Mouse (Mus musculus) common myeloid progenitor, adult 5-6 weeks (primary cell): Measurements from ENCODE around the gene Cs. TPM values are rescaled to one million over a fixed set of nuclear protein-coding genes. Genes with fewer than 3 reads are reported as not detected.
A peak's percentile ranks its signal among the peaks of the same experiment; 100 is the strongest.
"Not testable (repeated sequence)": the region's sequence is repeated elsewhere in the genome, so short reads cannot be mapped to it uniquely, and the experiment has no call there.

Experiments used
- ATAC-seq: replicated peaks from 2 replicates; pipeline ENCODE4 v1.8.0; 2016; ENCODE audit warnings: low read depth, mild to moderate bottlenecking, moderate TSS enrichment, inconsistent platforms; ENCODE audit not compliant: poor library complexity, severe bottlenecking
- total RNA-seq: library from RNA; stranded (forward); fragments of 200-1000, 187-1606 nt; gene quantifications from 2 replicates; pipeline ENCODE4 v1.2.3, GENCODE M21; 2017

The Cs gene
- 100 and 116 TPM in 2 replicates for total RNA-seq

DNA sequence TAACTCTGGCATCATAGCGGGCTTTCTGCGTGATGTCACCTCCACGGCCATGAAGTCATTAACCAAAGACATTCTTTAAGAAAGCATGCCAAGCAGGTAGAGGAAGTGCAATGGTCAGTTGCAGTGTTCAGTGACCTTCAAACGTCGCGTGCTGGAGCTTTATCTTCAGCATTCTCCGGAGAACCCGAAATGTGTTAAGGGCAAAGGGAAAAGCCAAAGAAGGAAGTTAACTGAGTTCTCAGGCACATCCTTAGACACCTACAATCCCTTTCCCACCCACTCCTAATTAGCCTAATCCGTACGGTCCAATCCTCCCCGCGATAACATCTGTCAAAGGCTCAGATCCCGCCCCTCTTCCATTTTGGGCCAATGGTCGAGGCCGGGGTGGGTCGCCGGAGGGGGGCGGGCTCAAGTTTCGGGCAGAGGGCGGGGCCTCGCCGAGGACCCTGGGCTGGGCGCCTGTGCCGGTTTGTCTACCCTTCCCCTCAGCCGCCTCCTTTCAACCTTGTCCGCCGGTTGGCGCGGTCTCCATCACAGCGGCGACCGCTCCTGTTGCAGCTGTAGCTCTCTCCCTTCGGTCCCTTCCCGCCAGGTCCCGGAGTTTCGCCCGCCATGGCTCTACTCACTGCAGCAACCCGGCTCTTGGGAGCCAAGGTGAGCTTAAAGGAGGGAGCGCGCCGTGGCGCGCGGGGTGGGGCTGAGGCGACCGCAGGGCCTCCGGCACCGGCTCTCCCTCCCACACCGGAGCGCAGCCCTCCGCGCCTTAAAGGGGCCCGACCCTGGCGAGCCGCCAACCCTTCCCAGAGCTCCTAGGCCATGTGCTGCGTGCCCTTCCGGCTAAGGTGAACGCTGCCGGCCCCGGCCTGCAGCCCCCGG, at the start of gene Cs:
Gene Cs (plus strand): TSS at position 429 of the 876 bp plus-strand sequence.
- peak; percentile 89 for ATAC-seq

DNA sequence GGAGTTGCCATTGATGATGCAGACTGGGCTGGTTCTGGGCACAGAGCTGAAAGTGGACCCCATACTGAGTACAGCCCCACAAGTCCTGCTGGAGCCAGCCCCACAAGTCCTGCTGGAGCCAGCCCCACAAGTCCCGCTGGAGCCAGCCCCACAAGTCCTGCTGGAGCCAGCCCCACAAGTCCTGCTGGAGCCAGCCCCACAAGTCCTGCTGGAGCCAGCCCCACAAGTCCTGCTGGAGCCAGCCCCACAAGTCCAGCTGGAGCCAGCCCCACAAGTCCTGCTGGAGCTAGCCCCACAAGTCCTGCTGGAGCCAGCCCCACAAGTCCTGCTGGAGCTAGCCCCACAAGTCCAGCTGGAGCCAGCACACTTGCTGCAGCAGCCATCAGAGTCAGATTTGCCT, 46.9 kb upstream of the Cs start:
- not testable (repeated sequence) for ATAC-seq

DNA sequence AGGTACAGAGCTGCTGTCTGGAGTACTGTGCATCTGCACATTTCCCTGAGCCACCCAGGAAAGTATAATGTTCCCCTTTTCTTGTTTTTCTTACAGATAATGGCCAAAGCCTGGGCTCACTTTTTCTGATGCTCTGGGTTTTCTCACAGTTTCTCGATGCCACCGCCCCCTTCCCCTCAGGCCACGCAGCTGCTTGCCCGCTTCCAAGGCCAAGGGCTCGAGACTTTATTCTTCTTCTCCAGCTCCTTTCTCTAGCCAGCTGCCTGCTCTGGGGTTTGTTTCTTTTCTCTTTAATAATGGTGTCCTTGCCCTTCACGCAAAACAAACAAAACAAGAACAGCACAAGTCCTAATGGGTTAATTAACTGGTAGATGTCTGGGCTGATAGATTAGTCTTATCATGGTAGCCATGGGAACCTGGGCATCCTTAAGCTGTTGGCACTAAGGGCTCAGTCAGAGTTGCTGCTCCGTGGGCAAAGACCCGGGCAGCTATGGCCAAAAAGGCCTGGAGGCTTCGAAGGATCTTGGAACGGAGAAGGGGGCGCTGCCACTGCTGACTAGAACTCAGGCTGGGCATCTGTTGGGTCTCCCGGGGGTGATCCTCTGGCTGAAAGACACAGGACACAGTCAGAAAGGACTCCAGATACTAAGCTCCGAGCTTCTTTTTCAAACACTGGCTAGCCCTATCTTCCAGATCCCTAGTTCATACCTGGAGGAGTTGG, 41.0 kb upstream of the Cs start:
- ATAC-seq, result no peak

DNA sequence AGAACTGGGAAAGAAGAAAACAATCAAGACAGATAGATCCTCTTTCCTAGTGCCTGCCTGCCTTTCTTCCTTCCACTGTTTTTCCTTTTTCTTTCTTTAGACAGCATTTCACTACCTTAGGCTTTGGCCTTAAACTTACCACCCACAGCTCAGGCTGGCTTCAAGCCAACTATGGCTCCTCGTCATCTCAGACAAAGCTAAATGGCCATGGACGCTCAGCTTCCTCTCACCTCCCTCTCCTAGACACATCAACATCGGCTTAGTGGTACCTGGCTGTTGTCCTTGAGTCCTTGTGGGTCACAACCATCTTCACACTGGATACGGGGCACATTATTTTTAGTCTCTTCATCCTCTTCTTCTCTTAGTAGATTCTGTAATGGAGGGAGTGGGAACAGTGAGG, 40.3 kb upstream of the Cs start:
- ATAC-seq, result no peak

DNA sequence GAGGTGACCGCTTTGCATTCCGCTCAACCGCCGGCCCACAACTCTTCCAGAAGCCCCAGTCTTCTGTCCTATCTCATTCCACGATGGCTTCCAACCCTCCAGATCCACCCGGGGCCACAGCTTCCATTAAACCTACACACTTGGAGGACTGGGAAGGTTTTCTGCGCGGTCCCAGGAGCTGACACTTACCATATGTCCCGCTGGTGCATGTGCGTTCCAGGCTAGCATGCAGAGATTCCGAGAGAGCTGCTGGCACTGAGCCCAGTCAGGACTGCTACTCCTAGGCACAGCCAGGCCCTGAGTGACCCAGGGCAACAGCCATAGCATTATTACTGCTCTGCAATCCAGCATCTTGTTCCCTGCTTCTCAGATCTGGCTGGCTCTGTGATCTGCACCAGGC, 39.9 kb upstream of the Cs start:
- ATAC-seq, result no peak

DNA sequence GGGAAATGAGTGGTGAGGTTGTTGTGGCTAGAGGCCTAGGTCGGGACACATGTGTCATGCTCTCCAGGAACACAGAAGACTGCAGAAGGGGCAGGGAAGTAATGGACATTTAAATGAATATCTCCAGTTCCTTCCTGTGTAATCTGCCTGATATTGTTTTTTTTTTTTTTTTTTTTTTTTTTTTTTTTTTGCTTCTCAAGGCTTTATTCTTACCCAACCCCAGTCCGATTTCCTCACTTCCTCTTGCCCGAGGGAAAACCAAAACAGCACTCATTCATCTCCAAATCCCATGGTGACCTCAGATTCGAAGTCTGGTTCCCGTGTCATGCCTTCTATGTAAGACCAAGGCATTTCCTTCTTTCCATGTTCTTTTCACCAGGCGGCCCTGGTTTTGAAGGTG, 39.3 kb upstream of the Cs start:
- peak; percentile 29; the same call in 1 of the 2 replicates for ATAC-seq

DNA sequence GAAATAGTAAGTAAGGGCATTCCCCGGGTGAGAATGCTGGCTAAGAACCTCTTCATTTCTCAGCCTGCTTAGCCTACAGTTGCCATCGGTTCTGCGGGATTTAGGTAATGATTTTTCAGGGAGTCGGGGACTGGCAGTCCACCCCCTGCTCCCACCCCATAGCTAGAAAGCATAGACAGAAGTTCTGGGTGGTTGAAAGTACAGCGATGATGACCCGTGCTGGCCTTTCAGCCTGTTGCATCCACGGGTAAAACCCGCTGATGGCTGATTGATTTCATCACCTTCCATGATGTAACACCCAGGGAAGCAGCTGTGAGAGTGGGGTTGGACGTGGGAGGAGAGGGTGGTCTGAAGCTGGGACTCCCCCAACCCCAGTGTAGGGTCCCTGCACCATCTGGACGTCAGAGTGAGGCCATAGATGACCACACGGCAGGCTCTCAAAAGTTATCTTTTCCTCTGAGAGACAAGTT, 38.8 kb upstream of the Cs start, which contains the start of gene Il23a:
Gene Il23a (minus strand): TSS at position 51 of the 470 bp plus-strand sequence.
- no peak for ATAC-seq

DNA sequence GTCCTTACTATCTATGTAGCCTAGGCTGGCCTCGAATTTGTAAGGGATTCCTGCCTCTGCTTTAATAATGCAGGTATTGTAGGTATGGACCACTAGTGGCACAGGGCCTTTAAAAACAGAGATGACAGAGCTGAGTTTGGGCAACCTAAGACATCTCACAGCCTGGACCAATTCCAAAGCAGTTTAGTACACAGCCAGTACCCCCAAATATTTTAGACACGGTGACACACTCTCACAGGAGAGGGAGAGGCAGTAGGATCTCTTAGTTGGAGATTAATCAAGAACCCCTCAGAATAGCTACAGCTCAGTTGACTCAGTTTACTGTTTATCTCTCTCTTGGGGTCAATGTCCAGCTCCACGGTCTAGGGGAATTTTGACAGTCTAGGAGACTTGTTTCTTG, 35.2 kb upstream of the Cs start:
- no peak for ATAC-seq

DNA sequence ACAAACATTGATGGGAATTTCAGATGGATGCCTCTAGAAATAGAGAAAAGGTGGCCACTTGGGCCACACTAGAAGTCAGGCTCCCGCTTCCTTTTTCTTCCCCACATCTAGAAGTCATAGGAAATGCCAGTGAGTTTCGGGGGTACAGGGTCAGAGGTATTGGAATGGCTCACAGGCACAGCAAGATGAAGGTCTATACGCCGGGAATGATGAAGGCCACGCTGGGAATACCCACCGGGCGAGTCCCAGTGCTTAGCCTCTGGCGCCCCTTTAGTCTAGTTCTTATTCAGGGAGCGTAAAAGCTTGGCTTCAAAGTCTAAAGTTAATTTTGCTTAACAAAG, 34.8 kb upstream of the Cs start:
- peak; percentile 5 for ATAC-seq

DNA sequence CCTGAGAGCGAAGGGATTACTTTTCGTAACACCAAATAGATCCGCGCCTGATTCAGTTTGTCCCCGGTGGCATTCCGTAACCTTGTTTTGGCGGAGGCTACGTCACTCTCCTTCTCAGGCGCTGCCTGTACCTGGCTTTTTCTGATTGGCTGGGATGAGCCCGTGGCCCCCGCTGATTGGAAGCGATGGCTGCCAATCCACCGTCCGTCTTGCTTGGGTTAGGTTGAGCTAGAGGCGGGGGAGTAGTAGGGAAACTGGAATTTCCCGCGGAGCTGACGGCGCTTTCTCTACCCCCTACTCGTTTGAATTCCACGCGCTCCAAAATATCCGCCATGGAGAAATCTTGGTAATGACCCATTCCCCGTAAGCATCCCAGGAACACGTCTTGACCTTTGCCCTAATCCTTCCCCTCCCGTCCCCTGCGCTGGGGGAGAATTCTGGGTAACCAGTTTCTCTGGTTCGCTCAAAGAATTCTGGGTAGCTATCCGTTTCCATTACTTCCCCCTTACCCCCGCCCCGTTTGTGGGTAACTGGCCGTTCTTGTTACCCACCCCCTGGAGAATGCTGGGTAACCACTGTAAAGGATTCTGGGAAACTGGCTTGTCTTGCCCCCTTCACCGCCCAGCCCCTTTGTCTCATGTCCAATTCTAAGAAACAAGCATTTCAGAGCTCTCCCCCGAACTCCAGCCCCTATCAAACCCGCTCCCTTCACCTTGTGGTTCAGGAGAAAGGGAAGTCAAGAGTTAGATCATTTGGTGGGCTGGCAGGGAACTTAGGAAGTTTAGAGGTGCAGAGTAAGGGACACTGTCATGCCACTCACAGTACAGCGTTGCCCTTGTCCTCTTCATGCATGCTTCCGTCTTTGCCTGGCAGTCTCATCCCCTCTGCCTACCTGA, 34.2 kb upstream of the Cs start, which contains the start of gene Pan2:
Gene Pan2 (plus strand): TSS at position 210 of the 896 bp plus-strand sequence.
- ATAC-seq, result peak; percentile 88

DNA sequence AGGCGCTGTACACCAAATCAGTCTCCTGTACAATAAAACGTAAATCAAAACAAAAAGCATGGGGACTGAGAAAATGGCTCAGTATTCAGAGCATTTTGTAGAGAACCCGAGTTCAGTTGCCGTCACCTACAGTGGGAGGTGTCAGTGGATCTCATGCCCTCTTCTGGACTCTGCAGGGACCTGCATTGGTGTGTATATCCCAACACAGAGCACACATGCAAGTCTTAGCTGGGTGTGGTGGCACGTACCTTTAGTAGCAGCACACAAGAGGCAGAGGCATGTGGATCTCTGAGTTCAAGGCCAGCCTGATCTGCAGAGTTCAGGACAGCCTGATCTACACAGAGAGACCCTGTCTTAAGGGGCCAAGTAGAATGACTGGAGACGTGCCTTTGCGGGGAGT, 27.9 kb upstream of the Cs start:
- no peak for ATAC-seq

DNA sequence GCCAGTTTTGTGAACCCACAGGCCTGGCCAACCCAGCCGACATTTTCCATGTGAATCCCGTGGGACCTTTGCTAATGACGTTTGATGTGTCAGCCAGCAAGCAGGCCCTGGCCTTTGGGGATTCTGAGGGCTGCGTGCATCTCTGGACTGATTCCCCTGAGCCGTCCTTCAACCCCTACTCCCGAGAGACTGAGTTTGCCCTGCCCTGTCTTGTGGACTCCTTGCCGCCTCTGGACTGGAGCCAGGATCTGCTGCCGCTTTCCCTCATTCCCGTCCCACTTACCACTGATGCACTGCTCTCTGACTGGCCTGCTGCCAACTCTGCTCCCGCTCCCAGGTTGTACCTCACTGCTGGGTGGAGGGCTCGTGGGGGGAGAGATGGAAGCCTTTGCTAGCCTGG, 27.4 kb upstream of the Cs start:
- no peak for ATAC-seq

DNA sequence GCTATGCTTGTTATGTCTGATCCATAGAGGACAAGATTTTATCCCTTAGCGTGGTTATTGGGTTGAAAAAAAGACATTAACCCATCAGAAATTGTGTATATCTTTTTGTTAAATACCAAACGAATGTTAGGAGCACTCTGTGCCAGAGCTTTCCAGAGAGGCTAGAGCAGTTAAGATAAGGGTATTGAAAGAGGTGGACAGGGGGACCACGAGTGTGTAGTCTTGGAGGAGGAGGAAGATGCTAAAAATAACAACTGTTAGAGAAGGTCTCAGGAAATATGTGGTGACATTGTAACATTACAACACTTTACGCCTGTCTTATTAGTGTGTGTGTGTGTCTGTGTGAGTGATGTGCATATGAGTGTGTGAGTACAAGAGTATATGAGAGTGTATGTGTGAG, 26.6 kb upstream of the Cs start:
- no peak for ATAC-seq

DNA sequence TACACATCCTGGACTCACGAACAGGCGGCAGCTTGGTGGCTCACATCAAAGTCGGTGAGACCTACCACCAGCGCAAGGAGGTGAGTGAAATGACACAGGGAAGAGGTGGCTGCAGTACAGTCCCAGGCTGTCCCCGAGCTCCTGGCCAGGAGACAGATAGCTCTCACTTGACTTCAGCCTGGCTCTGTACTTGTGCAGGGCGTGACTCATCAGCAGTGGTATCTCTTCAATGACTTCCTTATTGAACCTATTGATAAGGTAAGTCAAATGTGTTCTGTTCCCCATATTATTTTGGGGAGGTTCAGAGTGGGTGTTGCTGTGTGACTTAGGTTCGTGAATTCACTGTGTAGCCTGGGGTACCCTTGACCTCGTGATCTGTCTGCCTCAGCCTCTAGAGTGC, 22.0 kb upstream of the Cs start:
- ATAC-seq, result no peak

DNA sequence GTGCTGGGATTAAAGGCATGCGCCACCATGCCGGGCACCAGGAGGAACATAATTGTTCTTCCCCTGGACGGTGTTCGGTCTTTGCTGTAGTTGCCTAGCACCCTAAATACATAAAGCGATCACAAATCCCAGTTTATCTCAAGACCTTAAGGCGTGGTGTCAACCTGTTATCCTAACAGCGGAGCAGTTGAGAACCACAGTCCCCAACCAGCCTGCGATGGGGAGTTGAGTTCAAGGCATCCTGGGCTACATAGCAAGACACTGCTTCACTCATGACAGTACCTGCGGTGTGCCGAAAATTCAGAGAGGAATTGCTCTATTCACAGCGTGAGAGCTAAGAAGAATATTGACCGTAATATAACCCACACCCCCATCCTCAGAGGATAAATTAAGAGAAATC, 15.9 kb upstream of the Cs start:
- no peak for ATAC-seq

DNA sequence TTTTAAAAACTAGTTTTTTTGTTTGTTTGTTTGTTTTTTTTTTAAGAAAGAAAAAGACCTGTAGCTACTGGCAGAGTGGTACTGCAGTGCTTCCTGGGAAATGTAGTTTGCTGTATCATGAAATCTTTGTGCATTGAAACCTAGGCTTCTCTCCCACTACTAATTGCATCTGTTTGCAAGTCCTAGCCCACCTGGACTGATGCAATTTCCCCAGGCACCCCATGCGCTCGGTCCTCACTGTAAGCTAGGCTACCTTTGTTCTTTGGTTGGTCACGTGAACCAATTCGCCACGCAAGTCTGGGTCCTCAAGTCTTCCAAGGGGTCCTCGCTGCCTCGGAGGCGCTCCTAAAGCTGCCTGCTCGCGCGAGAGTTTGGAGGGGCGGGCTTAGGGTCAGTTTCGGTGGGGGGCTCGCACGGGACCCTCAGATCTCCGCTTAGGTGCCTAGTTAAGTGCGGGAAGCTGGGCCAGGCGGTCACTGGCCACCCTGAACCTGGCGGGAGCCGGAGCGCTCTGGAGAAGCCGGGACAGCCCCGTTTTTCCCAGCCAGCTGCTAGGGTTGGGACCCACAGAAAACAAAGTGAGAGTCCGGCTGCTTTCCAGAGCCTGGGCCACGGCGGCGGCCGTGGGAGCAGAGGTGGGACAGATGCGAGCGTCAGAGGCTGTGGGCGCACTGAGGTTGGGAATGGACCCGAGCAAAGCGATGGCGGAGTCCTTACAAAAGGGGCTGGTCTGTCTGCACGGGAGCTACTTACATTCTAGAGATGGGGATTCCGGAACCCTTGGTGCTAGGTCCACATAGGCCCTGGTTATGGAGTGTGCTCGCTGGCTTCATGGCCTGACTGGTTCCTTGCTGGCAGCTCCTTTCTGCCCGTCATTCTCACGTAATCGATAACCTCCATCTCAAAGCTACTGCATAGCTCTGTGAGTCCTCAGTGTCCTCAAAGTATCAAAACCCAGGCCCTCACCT, 15.1 kb upstream of the Cs start, which contains the start of gene Cnpy2:
Gene Cnpy2 (plus strand): TSS at position 319 of the 968 bp plus-strand sequence.
- ATAC-seq, result peak; percentile 87

DNA sequence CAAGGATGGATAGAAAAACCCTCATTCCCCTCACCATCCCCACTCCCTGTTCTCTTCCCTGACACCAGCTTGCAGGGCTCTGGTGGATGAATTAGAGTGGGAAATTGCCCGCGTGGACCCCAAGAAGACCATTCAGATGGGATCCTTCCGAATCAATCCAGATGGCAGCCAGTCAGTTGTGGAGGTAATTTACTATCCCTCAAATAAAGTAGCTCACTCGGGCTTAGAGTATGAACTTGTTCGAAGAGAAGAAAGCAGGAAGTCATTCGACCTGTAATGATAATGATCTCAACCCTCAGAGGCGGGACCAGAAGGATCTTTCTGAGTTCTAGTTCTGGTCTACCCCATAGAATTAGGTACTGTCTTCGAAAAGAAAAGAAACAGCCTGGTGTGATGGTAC, 14.0 kb upstream of the Cs start:
- no peak for ATAC-seq

DNA sequence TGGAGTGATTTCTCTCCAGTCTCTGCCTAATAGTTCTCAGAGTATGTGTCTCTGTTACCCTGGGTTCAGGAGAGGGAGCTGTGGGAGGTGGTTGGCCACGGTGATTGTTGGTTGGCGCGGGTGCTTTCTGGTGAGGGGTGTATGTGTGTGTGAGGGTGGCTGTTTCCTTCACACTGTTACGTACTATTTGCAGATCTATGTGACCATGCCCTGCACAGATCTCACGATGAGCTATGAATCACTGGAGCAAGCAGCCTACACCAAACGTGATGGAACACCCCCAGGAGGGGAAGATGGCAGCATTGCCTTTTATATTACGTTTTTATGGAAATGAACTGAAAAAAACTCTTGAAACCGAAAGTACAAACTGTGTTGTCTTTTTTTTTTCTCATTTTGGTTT, 10.7 kb upstream of the Cs start:
- no peak for ATAC-seq

DNA sequence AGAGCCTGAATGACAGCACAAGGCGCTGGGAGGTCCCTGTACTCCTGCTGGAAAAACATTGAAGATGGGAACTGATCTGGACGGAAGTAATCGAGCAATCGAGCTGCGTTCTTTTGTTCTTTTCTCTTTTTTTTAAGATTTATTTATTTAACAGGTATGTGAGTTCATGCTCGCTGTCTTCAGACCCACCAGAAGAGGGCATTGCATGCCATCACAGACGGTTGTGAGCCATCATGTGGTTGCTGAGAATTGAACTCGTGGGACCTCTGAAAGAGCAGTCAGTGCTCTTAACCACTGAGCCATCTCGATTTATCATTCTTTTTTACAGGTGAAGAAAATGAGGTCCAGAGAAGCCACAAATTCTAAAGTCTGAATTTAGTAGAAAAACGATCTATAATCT, 9.9 kb upstream of the Cs start:
- no peak for ATAC-seq
